Mouse (Mus musculus) frontal cortex, adult 2 months (tissue): ENCODE data around the gene Fam120b. TPM values are rescaled to one million over a fixed set of nuclear protein-coding genes. Genes with fewer than 3 reads are reported as not detected.

Experiments used
- DNase-seq, 2 experiments: peaks; one replicate each; pipeline ENCODE4 v3.0.0; 2022; ENCODE audit warnings: low spot score in 1 of 2; ENCODE audit errors: extremely low spot score in 1 of 2
- polyA plus RNA-seq: library from polyadenylated mRNA; depleted of rRNA; stranded (reverse); fragments of >200 nt; gene quantifications from 2 replicates; pipeline ENCODE4 v1.2.3, GENCODE M21; 2012; rRNA removed

Gene Fam120b
- polyA plus RNA-seq, result 31.3 and 31.4 TPM in 2 replicates

GRCm38 (mm10) chr17:15395997-15396675, at the start of gene Fam120b:
Gene Fam120b, plus strand, starts transcription at chr17:15396202.
- DNase-seq, result peak; percentile 96 to 97

- no peak for DNase-seq
Measured at GRCm38 (mm10) chr17:15350152-15350551, 45.9 kb upstream of the Fam120b start.

GRCm38 (mm10) chr17:15352869-15353610, 43.0 kb upstream of the Fam120b start:
- DNase-seq, result peak in 1 of 2 experiments; percentile 45

- peak in 1 of 2 experiments; percentile 54 for DNase-seq
Measured at GRCm38 (mm10) chr17:15354006-15354405, 42.0 kb upstream of the Fam120b start.

- no peak for DNase-seq
Measured at GRCm38 (mm10) chr17:15355072-15355471, 40.9 kb upstream of the Fam120b start.

GRCm38 (mm10) chr17:15356526-15356925, 39.5 kb upstream of the Fam120b start:
- no peak for DNase-seq

GRCm38 (mm10) chr17:15357071-15357470, 38.9 kb upstream of the Fam120b start:
- DNase-seq, result no peak

- DNase-seq, result no peak
Measured at GRCm38 (mm10) chr17:15363656-15364055, 32.3 kb upstream of the Fam120b start.

- peak in 1 of 2 experiments; percentile 22 for DNase-seq
Measured at GRCm38 (mm10) chr17:15365650-15366049, 30.4 kb upstream of the Fam120b start.

- no peak for DNase-seq
Measured at GRCm38 (mm10) chr17:15370401-15370800, 25.6 kb upstream of the Fam120b start.

- no peak for DNase-seq
Measured at GRCm38 (mm10) chr17:15371967-15372835, 23.8 kb upstream of the Fam120b start.

GRCm38 (mm10) chr17:15372931-15373652, 22.9 kb upstream of the Fam120b start:
- DNase-seq, result no peak

- DNase-seq, result no peak
Measured at GRCm38 (mm10) chr17:15374321-15375141, 21.5 kb upstream of the Fam120b start.

GRCm38 (mm10) chr17:15375224-15375623, 20.8 kb upstream of the Fam120b start:
- no peak for DNase-seq

GRCm38 (mm10) chr17:15375701-15376493, 20.1 kb upstream of the Fam120b start:
- peak in 1 of 2 experiments; percentile 62 for DNase-seq

- DNase-seq, result peak in 1 of 2 experiments; percentile 38
Measured at GRCm38 (mm10) chr17:15376494-15377181, 19.4 kb upstream of the Fam120b start, which contains the start of gene Dll1. Gene Dll1, minus strand, starts transcription at chr17:15376872.

GRCm38 (mm10) chr17:15377901-15378300, 18.1 kb upstream of the Fam120b start:
- peak in 1 of 2 experiments; percentile 71 for DNase-seq
